Mouse (Mus musculus) lung, adult 2 months (tissue): ENCODE data around the gene Hyal3. TPM values are rescaled to one million over a fixed set of nuclear protein-coding genes. Genes with fewer than 3 reads are reported as not detected.

ENCODE experiments used
- DNase-seq: peaks from one replicate; pipeline ENCODE4 v3.0.0; 2022
- H3K4me1 ChIP-seq: fragments of 200-500 bp; 2 replicates; pipeline ENCODE4 v1.6.1; 2011; ENCODE audit warnings: low read length; ENCODE audit not compliant: control insufficient read depth, insufficient read depth
- H3K4me3 ChIP-seq: fragments of 200-500 bp; replicated peaks from 2 replicates; pipeline ENCODE3; 2011; ENCODE audit warnings: low read depth, mild to moderate bottlenecking, control low read depth, low read length; ENCODE audit errors: extremely low read depth
- CTCF ChIP-seq: fragments of 200-500 bp; IDR thresholded peaks from 2 replicates; pipeline ENCODE4 v1.5.1; 2011; ENCODE audit warnings: mild to moderate bottlenecking, low read length, control low read depth; ENCODE audit not compliant: insufficient read depth
- POLR2A ChIP-seq: fragments of 200-500 bp; IDR thresholded peaks from 2 replicates; pipeline ENCODE4 v1.6.1; 2011; ENCODE audit warnings: low read depth, mild to moderate bottlenecking, control low read depth, low read length, borderline replicate concordance; ENCODE audit errors: extremely low read depth
- WGBS: fragments of 180-500 bp; shearing (Covaris S2); methylation state at CpG from one replicate; pipeline ENCODE4 v1.1.7; 2018; 5-methylcytosine and 5-hydroxymethylcytosine counted together
- polyA plus RNA-seq: library from polyadenylated mRNA; depleted of rRNA; stranded (reverse); fragments of >200 nt; gene quantifications from 2 replicates; pipeline ENCODE4 v1.2.3, GENCODE M21; 2012

The Hyal3 gene
- polyA plus RNA-seq, 1 experiment = 1.7 TPM

- 93% methylated on average over 14 of the region's 14 CpGs for WGBS
- TF ChIP-seq POLR2A = no peak
- TF ChIP-seq CTCF = no peak
- Histone ChIP-seq H3K4me1 (peaks cover 15% of the 10 kb centered on the region; the same call in 1 of the 2 replicates), H3K4me3 (no peak overlapping the region)
- no peak for DNase-seq
These were observed 1.4 kb upstream of the Hyal3 start for GRCm38 (mm10) chr9:107579023-107579900.

GRCm38 (mm10) chr9:107581584-107581983, 966 bp downstream of the Hyal3 start:
- TF ChIP-seq POLR2A (no peak), CTCF (no peak)
- WGBS = 58% methylated on average over 4 of the region's 4 CpGs
- no peak for DNase-seq
- peaks cover 11% of the 10 kb centered on the region; the same call in 1 of the 2 replicates for H3K4me1 ChIP-seq
- H3K4me3 ChIP-seq = peak overlapping the region; percentile 86

- H3K4me1 ChIP-seq = peaks cover 9% of the 10 kb centered on the region; the same call in 1 of the 2 replicates
- WGBS = 77% methylated on average over 7 of the region's 7 CpGs
- no peak for DNase-seq
- TF ChIP-seq POLR2A = no peak
- TF ChIP-seq CTCF = no peak
- no peak overlapping the region for H3K4me3 ChIP-seq
These were observed 2.0 kb downstream of the Hyal3 start for GRCm38 (mm10) chr9:107582509-107583062.

- DNase-seq = no peak
- Histone ChIP-seq H3K4me1 (peaks cover 7% of the 10 kb centered on the region; the same call in 1 of the 2 replicates), H3K4me3 (no peak overlapping the region)
- no peak for TF ChIP-seq POLR2A
- no peak for TF ChIP-seq CTCF
- 90% methylated on average over 14 of the region's 14 CpGs for WGBS
These were observed 2.6 kb downstream of the Hyal3 start for GRCm38 (mm10) chr9:107583174-107583573.

GRCm38 (mm10) chr9:107586504-107586903, 5.9 kb downstream of the Hyal3 start:
- WGBS = 81% methylated on average over 5 of the region's 5 CpGs
- TF ChIP-seq CTCF (no peak), POLR2A (no peak)
- no peak for DNase-seq
- H3K4me3 ChIP-seq = no peak overlapping the region
- H3K4me1 ChIP-seq = peaks cover 9% of the 10 kb centered on the region

- Histone ChIP-seq H3K4me1 (peaks cover 7% of the 10 kb centered on the region), H3K4me3 (peak within 1 kb of the TSS; percentile 72)
- peak; percentile 95 for DNase-seq
- WGBS = 9% methylated on average over 46 of the region's 46 CpGs
- TF ChIP-seq POLR2A (no peak), CTCF (no peak)
These were observed 6.6 kb downstream of the Hyal3 start, which contains the start of gene Ifrd2 for GRCm38 (mm10) chr9:107586974-107587832. TSS of gene Ifrd2 (plus strand) at chr9:107587642.

- H3K4me1 ChIP-seq = peaks cover 7% of the 10 kb centered on the region
- H3K4me3 ChIP-seq = peak overlapping the region; percentile 72
- WGBS = 2% methylated on average over 33 of the region's 33 CpGs
- DNase-seq = no peak
- no peak for TF ChIP-seq POLR2A
- TF ChIP-seq CTCF = no peak
These were observed 7.4 kb downstream of the Hyal3 start for GRCm38 (mm10) chr9:107587833-107588639.

- 0 out of 2 replicates have a peak, but pooled peaks have one; percentile 9 for TF ChIP-seq POLR2A
- no peak for TF ChIP-seq CTCF
- 66% methylated on average over 25 of the region's 25 CpGs for WGBS
- DNase-seq = peak; percentile 78
These were observed 9.6 kb downstream of the Hyal3 start for GRCm38 (mm10) chr9:107590058-107590772.

More at GRCm38 (mm10) chr9:107590058-107590772, 9.6 kb downstream of the Hyal3 start:
- Histone ChIP-seq H3K4me3 (no peak overlapping the region), H3K4me1 (peaks cover 9% of the 10 kb centered on the region)
